Mouse (Mus musculus) limb, embryonic 13.5 days (tissue): ENCODE data around the gene Bicd2. TPM values are rescaled to one million over a fixed set of nuclear protein-coding genes. Genes with fewer than 3 reads are reported as not detected.

Source experiments
- ATAC-seq: fragments of 200-750 bp; cut with Nextera tagmentation; 2 replicates; pipeline ENCODE4 v1.8.0; 2017; ENCODE audit warnings: low read depth, moderate number of reproducible peaks, moderate TSS enrichment; ENCODE audit not compliant: low FRiP score
- H3K27ac ChIP-seq: fragments of 300-500 bp; sonication (generic); 2 replicates; pipeline ENCODE4 v1.5.1; 2015; ENCODE audit warnings: inconsistent platforms, mild to moderate bottlenecking, moderate library complexity
- H3K27me3 ChIP-seq: fragments of 300-500 bp; sonication (generic); 2 replicates; pipeline ENCODE4 v1.6.1; 2015; ENCODE audit warnings: mild to moderate bottlenecking, inconsistent platforms
- H3K36me3 ChIP-seq: fragments of 300-500 bp; sonication (generic); 2 replicates; pipeline ENCODE4 v1.6.1; 2015; ENCODE audit warnings: inconsistent platforms, mild to moderate bottlenecking, moderate library complexity
- H3K4me1 ChIP-seq: fragments of 300-500 bp; sonication (generic); 2 replicates; pipeline ENCODE4 v1.6.1; 2015; ENCODE audit warnings: inconsistent platforms
- H3K4me2 ChIP-seq: fragments of 300-500 bp; sonication (generic); replicated peaks from 2 replicates; pipeline ENCODE4 v1.6.1; 2015; ENCODE audit warnings: inconsistent platforms, mild to moderate bottlenecking, moderate library complexity
- H3K4me3 ChIP-seq: fragments of 300-500 bp; sonication (generic); 2 replicates; pipeline ENCODE4 v1.5.1; 2015; ENCODE audit warnings: moderate library complexity, mild to moderate bottlenecking, inconsistent platforms
- H3K9ac ChIP-seq: fragments of 300-500 bp; sonication (generic); 2 replicates; pipeline ENCODE4 v1.6.1; 2015; ENCODE audit warnings: mild to moderate bottlenecking, inconsistent platforms
- H3K9me3 ChIP-seq: fragments of 300-500 bp; sonication (generic); 2 replicates; pipeline ENCODE4 v1.6.1; 2016; ENCODE audit warnings: inconsistent platforms
- WGBS: fragments of 180-500 bp; shearing (Covaris S2); methylation state at CpG from one replicate; pipeline ENCODE4 v1.1.7; 2015; 5-methylcytosine and 5-hydroxymethylcytosine counted together
- polyA plus RNA-seq: library from polyadenylated mRNA; unstranded; fragments of >200 nt; fragmentation: Nextera tagmentation; extraction: Ambion mirVana; gene quantifications from 2 replicates; pipeline ENCODE4 v1.2.1, GENCODE M21; 2015

Bicd2 gene
- polyA plus RNA-seq, 1 experiment from 2014 or later, result 36.6 TPM

- Histone ChIP-seq H3K9me3 (no peaks in the 10 kb centered on the region), H3K4me1 (peaks cover 19% of the 10 kb centered on the region), H3K36me3 (peaks cover 25% of the 10 kb centered on the region), H3K27ac (no peak overlapping the region), H3K9ac (no peak overlapping the region), H3K4me3 (no peak overlapping the region), H3K27me3 (no peaks in the 10 kb centered on the region), H3K4me2 (no peak overlapping the region)
- no peak for ATAC-seq
Measured at GRCm38 (mm10) chr13:49353422-49353821, 12.0 kb downstream of the Bicd2 start.

- H3K9me3 ChIP-seq, result no peaks in the 10 kb centered on the region
- no peak for ATAC-seq
- peaks cover 25% of the 10 kb centered on the region for H3K36me3 ChIP-seq
- peaks cover 19% of the 10 kb centered on the region for H3K4me1 ChIP-seq
- H3K4me3 ChIP-seq, result no peak overlapping the region
- no peak overlapping the region for H3K27ac ChIP-seq
- no peak overlapping the region for H3K9ac ChIP-seq
- no peaks in the 10 kb centered on the region for H3K27me3 ChIP-seq
- WGBS, result 76% methylated on average over 5 of the region's 5 CpGs
- H3K4me2 ChIP-seq, result no peak overlapping the region
Measured at GRCm38 (mm10) chr13:49353991-49354507, 12.7 kb downstream of the Bicd2 start.

GRCm38 (mm10) chr13:49355461-49356061 is 14.2 kb downstream of the Bicd2 start:
- no peaks in the 10 kb centered on the region for H3K9me3 ChIP-seq

GRCm38 (mm10) chr13:49356090-49356489 is 14.7 kb downstream of the Bicd2 start:
- Histone ChIP-seq H3K27me3 (no peaks in the 10 kb centered on the region), H3K27ac (no peak overlapping the region), H3K9me3 (no peaks in the 10 kb centered on the region), H3K4me1 (peaks cover 19% of the 10 kb centered on the region), H3K4me3 (no peak overlapping the region), H3K4me2 (no peak overlapping the region), H3K36me3 (peaks cover 25% of the 10 kb centered on the region), H3K9ac (no peak overlapping the region)
- WGBS, result 84% methylated on average over 7 of the region's 7 CpGs
- no peak for ATAC-seq

More at GRCm38 (mm10) chr13:49355461-49356061, 14.2 kb downstream of the Bicd2 start:
- H3K4me2 ChIP-seq, result no peak overlapping the region
- no peak overlapping the region for H3K9ac ChIP-seq
- ATAC-seq, result no peak
- 86% methylated on average over 11 of the region's 11 CpGs for WGBS
- no peak overlapping the region for H3K4me3 ChIP-seq
- H3K36me3 ChIP-seq, result peaks cover 25% of the 10 kb centered on the region
- H3K27me3 ChIP-seq, result no peaks in the 10 kb centered on the region
- peaks cover 19% of the 10 kb centered on the region for H3K4me1 ChIP-seq
- H3K27ac ChIP-seq, result no peak overlapping the region

- no peaks in the 10 kb centered on the region for H3K9me3 ChIP-seq
- no peak for ATAC-seq
Measured at GRCm38 (mm10) chr13:49357367-49358026, 16.1 kb downstream of the Bicd2 start.

GRCm38 (mm10) chr13:49358184-49358583 is 16.8 kb downstream of the Bicd2 start:
- H3K4me3 ChIP-seq, result no peak overlapping the region
- 92% methylated on average over 3 of the region's 3 CpGs for WGBS
- H3K9ac ChIP-seq, result no peak overlapping the region
- no peak overlapping the region for H3K27ac ChIP-seq
- peaks cover 25% of the 10 kb centered on the region for H3K36me3 ChIP-seq
- no peaks in the 10 kb centered on the region for H3K9me3 ChIP-seq
- peaks cover 17% of the 10 kb centered on the region for H3K4me1 ChIP-seq
- no peaks in the 10 kb centered on the region for H3K27me3 ChIP-seq
- ATAC-seq, result no peak
- H3K4me2 ChIP-seq, result no peak overlapping the region

More at GRCm38 (mm10) chr13:49357367-49358026, 16.1 kb downstream of the Bicd2 start:
- Histone ChIP-seq H3K9ac (no peak overlapping the region), H3K27me3 (no peaks in the 10 kb centered on the region), H3K27ac (no peak overlapping the region), H3K4me3 (no peak overlapping the region), H3K4me1 (peaks cover 19% of the 10 kb centered on the region), H3K4me2 (no peak overlapping the region), H3K36me3 (peaks cover 25% of the 10 kb centered on the region)
- 94% methylated on average over 8 of the region's 8 CpGs for WGBS

- no peak for ATAC-seq
- H3K4me2 ChIP-seq, result no peak overlapping the region
- H3K4me1 ChIP-seq, result peaks cover 12% of the 10 kb centered on the region
- H3K9me3 ChIP-seq, result no peaks in the 10 kb centered on the region
- no peak overlapping the region for H3K9ac ChIP-seq
- no peak overlapping the region for H3K4me3 ChIP-seq
- no peaks in the 10 kb centered on the region for H3K27me3 ChIP-seq
- H3K27ac ChIP-seq, result no peak overlapping the region
- peaks cover 23% of the 10 kb centered on the region for H3K36me3 ChIP-seq
- WGBS, result 58% methylated on average over 3 of the region's 3 CpGs
Measured at GRCm38 (mm10) chr13:49360906-49361406, 19.6 kb downstream of the Bicd2 start.

GRCm38 (mm10) chr13:49362364-49362763 is 21.0 kb downstream of the Bicd2 start:
- ATAC-seq, result no peak; the same call in 1 of the 2 replicates
- peak overlapping the region; percentile 39; the same call in 1 of the 2 replicates for H3K27ac ChIP-seq
- 82% methylated on average over 7 of the region's 7 CpGs for WGBS

GRCm38 (mm10) chr13:49362804-49363203 is 21.4 kb downstream of the Bicd2 start:
- Histone ChIP-seq H3K4me2 (no peak overlapping the region), H3K36me3 (0 out of 2 replicates have a peak, but pooled peaks cover 5% of the 10 kb centered on the region), H3K9me3 (no peaks in the 10 kb centered on the region), H3K27ac (peak overlapping the region; percentile 39; the same call in 1 of the 2 replicates), H3K27me3 (no peaks in the 10 kb centered on the region), H3K4me3 (no peak overlapping the region), H3K4me1 (peaks cover 12% of the 10 kb centered on the region), H3K9ac (no peak overlapping the region)
- no peak for ATAC-seq
- 88% methylated on average over 2 of the region's 2 CpGs for WGBS

More at GRCm38 (mm10) chr13:49362364-49362763, 21.0 kb downstream of the Bicd2 start:
- H3K4me1 ChIP-seq, result peaks cover 12% of the 10 kb centered on the region
- H3K9me3 ChIP-seq, result no peaks in the 10 kb centered on the region
- no peaks in the 10 kb centered on the region for H3K27me3 ChIP-seq
- H3K36me3 ChIP-seq, result peaks cover 9% of the 10 kb centered on the region; the same call in 1 of the 2 replicates
- H3K4me3 ChIP-seq, result no peak overlapping the region
- H3K9ac ChIP-seq, result no peak overlapping the region
- no peak overlapping the region for H3K4me2 ChIP-seq

GRCm38 (mm10) chr13:49364716-49365115 is 23.3 kb downstream of the Bicd2 start:
- H3K4me2 ChIP-seq, result no peak overlapping the region
- ATAC-seq, result no peak
- WGBS, result 94% methylated on average over 2 of the region's 2 CpGs
- peaks cover 12% of the 10 kb centered on the region for H3K4me1 ChIP-seq
- no peaks in the 10 kb centered on the region for H3K27me3 ChIP-seq
- H3K9ac ChIP-seq, result no peak overlapping the region
- H3K27ac ChIP-seq, result no peak overlapping the region
- no peak overlapping the region for H3K4me3 ChIP-seq
- H3K36me3 ChIP-seq, result peaks cover 7% of the 10 kb centered on the region
- no peaks in the 10 kb centered on the region for H3K9me3 ChIP-seq

- Histone ChIP-seq H3K27ac (no peak overlapping the region), H3K4me1 (peaks cover 10% of the 10 kb centered on the region), H3K4me3 (no peak overlapping the region), H3K27me3 (no peaks in the 10 kb centered on the region), H3K9ac (no peak overlapping the region), H3K36me3 (peaks cover 35% of the 10 kb centered on the region), H3K9me3 (no peaks in the 10 kb centered on the region), H3K4me2 (no peak overlapping the region)
- no peak for ATAC-seq
- 78% methylated on average over 4 of the region's 4 CpGs for WGBS
Measured at GRCm38 (mm10) chr13:49367657-49368440, 26.5 kb downstream of the Bicd2 start.

GRCm38 (mm10) chr13:49369404-49369803 is 28.0 kb downstream of the Bicd2 start:
- Histone ChIP-seq H3K4me2 (no peak overlapping the region), H3K36me3 (peaks cover 40% of the 10 kb centered on the region), H3K9ac (no peak overlapping the region), H3K27me3 (no peaks in the 10 kb centered on the region), H3K9me3 (no peaks in the 10 kb centered on the region), H3K4me3 (no peak overlapping the region), H3K4me1 (peaks cover 9% of the 10 kb centered on the region), H3K27ac (no peak overlapping the region)
- WGBS, result 87% methylated on average over 10 of the region's 10 CpGs
- no peak for ATAC-seq
